Mouse (Mus musculus): ENCODE measurements around the gene Gm9736.
"Not testable (repeated sequence)": the region's sequence is repeated elsewhere in the genome, so short reads cannot be mapped to it uniquely, and the experiment has no call there.

DNA sequence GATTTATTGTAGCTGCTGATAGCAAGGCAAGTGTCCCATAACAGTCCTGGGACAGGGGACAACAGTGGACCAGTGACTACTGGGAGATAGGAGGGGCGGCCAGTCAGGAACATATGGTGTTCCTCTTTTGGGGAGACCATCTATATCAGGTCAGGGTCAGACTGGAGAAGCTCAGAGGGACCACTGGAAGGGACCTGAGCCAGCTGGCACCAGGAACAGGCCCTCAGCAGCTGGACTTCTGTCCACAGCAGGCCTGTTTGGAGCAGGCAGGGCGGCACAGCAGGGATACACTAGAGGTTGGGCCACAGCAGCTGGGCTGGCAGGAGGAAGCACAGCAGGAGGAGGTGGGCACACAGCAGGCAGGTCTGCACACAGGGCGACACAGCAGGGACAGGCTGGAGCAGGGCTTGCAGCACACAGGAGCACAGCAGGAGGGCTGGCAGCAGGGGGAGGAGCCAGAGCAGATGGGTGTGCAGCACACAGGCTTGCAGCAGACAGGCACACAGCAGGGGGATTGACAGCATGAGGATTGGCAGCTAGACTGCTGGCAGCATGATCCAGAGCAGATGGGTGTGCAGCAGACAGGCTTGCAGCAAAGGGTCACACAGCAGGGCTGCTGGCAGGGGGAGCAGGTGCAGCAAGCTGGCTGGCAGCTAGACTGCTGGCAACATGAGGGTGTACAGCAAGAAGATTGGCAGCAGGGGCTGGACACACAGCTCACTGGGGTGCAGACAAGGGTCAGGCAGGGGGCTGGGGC is 47.2 kb upstream of the Gm9736 start:
- TF ChIP-seq CTCF, EP300 (IDR thresholded peaks at IDR 0.05; ENCODE audit: low read depth): not testable (repeated sequence)
